Mouse (Mus musculus) right cerebral cortex, adult 18-20 months (tissue): Measurements from ENCODE around the gene 4833420G17Rik.
"Not testable (repeated sequence)": the region's sequence is repeated elsewhere in the genome, so short reads cannot be mapped to it uniquely, and the experiment has no call there.

ENCODE experiments used
- DNase-seq: peaks from one replicate; pipeline ENCODE4 v3.0.0; 2022; ENCODE audit warnings: mixed read lengths

The 4833420G17Rik gene

GRCm38 (mm10) chr13:119462596-119463560 is at the start of gene 4833420G17Rik:
4833420G17Rik (plus strand) TSS chr13:119462768.
- DNase-seq: peak; percentile 91

- DNase-seq: no peak
These were observed 49.5 kb upstream of the 4833420G17Rik start for GRCm38 (mm10) chr13:119413026-119413425.

GRCm38 (mm10) chr13:119418479-119418878 is 44.1 kb upstream of the 4833420G17Rik start:
- DNase-seq: no peak

- DNase-seq: no peak
These were observed 32.4 kb upstream of the 4833420G17Rik start for GRCm38 (mm10) chr13:119430164-119430563.

GRCm38 (mm10) chr13:119432041-119432440 is 30.5 kb upstream of the 4833420G17Rik start:
- DNase-seq: no peak

GRCm38 (mm10) chr13:119434359-119434758 is 28.2 kb upstream of the 4833420G17Rik start:
- DNase-seq: no peak

- no peak for DNase-seq
These were observed 20.3 kb upstream of the 4833420G17Rik start for GRCm38 (mm10) chr13:119442244-119442643.

GRCm38 (mm10) chr13:119453563-119453962 is 9.0 kb upstream of the 4833420G17Rik start:
- DNase-seq: no peak

- no peak for DNase-seq
These were observed 7.5 kb upstream of the 4833420G17Rik start for GRCm38 (mm10) chr13:119455082-119455481.

GRCm38 (mm10) chr13:119456342-119456741 is 6.2 kb upstream of the 4833420G17Rik start:
- no peak for DNase-seq

GRCm38 (mm10) chr13:119461900-119462595 is 520 bp upstream of the 4833420G17Rik start:
- no peak for DNase-seq

- DNase-seq: no peak
These were observed 14.1 kb downstream of the 4833420G17Rik start for GRCm38 (mm10) chr13:119476631-119477030.

GRCm38 (mm10) chr13:119477789-119478188 is 15.2 kb downstream of the 4833420G17Rik start:
- DNase-seq: no peak

- DNase-seq: no peak
These were observed 24.8 kb downstream of the 4833420G17Rik start for GRCm38 (mm10) chr13:119487354-119487753.

GRCm38 (mm10) chr13:119487880-119488580 is 25.5 kb downstream of the 4833420G17Rik start, which contains the start of the genes Tmem267 and 3110070M22Rik:
Tmem267 (plus strand) TSS chr13:119488039.
3110070M22Rik (minus strand) TSS chr13:119488383.
- DNase-seq: peak; percentile 89

- DNase-seq: not testable (repeated sequence)
These were observed 29.5 kb downstream of the 4833420G17Rik start for GRCm38 (mm10) chr13:119492083-119492482.

- not testable (repeated sequence) for DNase-seq
These were observed 32.4 kb downstream of the 4833420G17Rik start for GRCm38 (mm10) chr13:119494938-119495337.
